Mouse (Mus musculus) kidney, postnatal 0 days (tissue): Measurements from ENCODE around the gene Asb6. TPM values are rescaled to one million over a fixed set of nuclear protein-coding genes. Genes with fewer than 3 reads are reported as not detected.

Experiments used
- ATAC-seq: fragments of 200-750 bp; cut with Nextera tagmentation; replicated peaks from 2 replicates; pipeline ENCODE4 v1.8.0; 2017; ENCODE audit warnings: low read depth, moderate number of reproducible peaks, moderate TSS enrichment, moderate library complexity; ENCODE audit not compliant: low FRiP score
- DNase-seq: peaks from one replicate; pipeline ENCODE4 v3.0.0-alpha.2; 2016; ENCODE audit warnings: low spot score
- H3K27ac ChIP-seq: fragments of 300-500 bp; sonication (generic); 2 replicates; pipeline ENCODE4 v1.5.1; 2014; ENCODE audit warnings: mild to moderate bottlenecking
- H3K27me3 ChIP-seq: fragments of 300-500 bp; sonication (generic); 2 replicates; pipeline ENCODE4 v1.6.1; 2014; ENCODE audit warnings: low read length, mixed read lengths; ENCODE audit not compliant: insufficient read depth
- H3K36me3 ChIP-seq: fragments of 300-500 bp; sonication (generic); 2 replicates; pipeline ENCODE4 v1.6.1; 2014; ENCODE audit warnings: low read length, mixed read lengths; ENCODE audit not compliant: insufficient read depth
- H3K4me1 ChIP-seq: fragments of 300-500 bp; sonication (generic); replicated peaks from 2 replicates; pipeline ENCODE4 v1.6.1; 2014; ENCODE audit warnings: antibody characterized with exemption, low read length, mixed read lengths; ENCODE audit not compliant: insufficient read depth
- H3K4me2 ChIP-seq: fragments of 300-500 bp; sonication (generic); 2 replicates; pipeline ENCODE4 v1.6.1; 2014; ENCODE audit warnings: mild to moderate bottlenecking, low read length, moderate library complexity, mixed read lengths
- H3K4me3 ChIP-seq: fragments of 300-500 bp; sonication (generic); replicated peaks from 2 replicates; pipeline ENCODE4 v1.5.1; 2014; ENCODE audit warnings: low read depth, low read length
- H3K9ac ChIP-seq: fragments of 300-500 bp; sonication (generic); 2 replicates; pipeline ENCODE4 v1.6.1; 2014; ENCODE audit warnings: low read depth, low read length
- H3K9me3 ChIP-seq: fragments of 300-500 bp; sonication (generic); replicated peaks from 2 replicates; pipeline ENCODE4 v1.6.1; 2016; ENCODE audit warnings: low read length, inconsistent platforms, mixed read lengths
- CTCF ChIP-seq: IDR thresholded peaks from 2 replicates; pipeline ENCODE4 v1.5.1; 2016; ENCODE audit warnings: antibody characterized with exemption, low read depth, mild to moderate bottlenecking, moderate library complexity
- WGBS: fragments of 180-500 bp; shearing (Covaris S2); extraction: QIAGEN DNeasy Blood & Tissue Kit; methylation state at CpG from one replicate; pipeline ENCODE4 v1.1.7; 2014; 5-methylcytosine and 5-hydroxymethylcytosine counted together
- polyA plus RNA-seq: library from polyadenylated mRNA; unstranded; fragments of >200 nt; fragmentation: Nextera tagmentation; extraction: Ambion mirVana; gene quantifications from 2 replicates; pipeline ENCODE4 v1.2.1, GENCODE M21; 2015

Asb6 gene
- polyA plus RNA-seq, 1 experiment from 2014 or later, result 26.1 TPM

- H3K4me3 ChIP-seq, result no peak overlapping the region
- H3K36me3 ChIP-seq, result no peaks in the 10 kb centered on the region
- DNase-seq, result no peak
- 72% methylated on average over 7 of the region's 7 CpGs for WGBS
- ATAC-seq, result no peak
- no peaks in the 10 kb centered on the region for H3K9me3 ChIP-seq
- no peaks in the 10 kb centered on the region for H3K27me3 ChIP-seq
- peaks cover 9% of the 10 kb centered on the region; the same call in 1 of the 2 replicates for H3K4me1 ChIP-seq
- peak overlapping the region; percentile 55 for H3K4me2 ChIP-seq
- no peak overlapping the region for H3K27ac ChIP-seq
- no peak for TF ChIP-seq CTCF
- 0 out of 2 replicates have a peak overlapping the region, but pooled peaks have one; percentile 23 for H3K9ac ChIP-seq
These were observed 34.8 kb downstream of the Asb6 start for GRCm38 (mm10) chr2:30795271-30795888.

GRCm38 (mm10) chr2:30794179-30795108, 35.7 kb downstream of the Asb6 start:
- DNase-seq, result peak; percentile 96
- H3K4me2 ChIP-seq, result peak overlapping the region; percentile 55
- no peaks in the 10 kb centered on the region for H3K27me3 ChIP-seq
- peak; percentile 88 for TF ChIP-seq CTCF
- H3K4me1 ChIP-seq, result peaks cover 9% of the 10 kb centered on the region; the same call in 1 of the 2 replicates
- H3K36me3 ChIP-seq, result no peaks in the 10 kb centered on the region
- H3K9me3 ChIP-seq, result no peaks in the 10 kb centered on the region
- WGBS, result 6% methylated on average over 48 of the region's 48 CpGs
- peak overlapping the region; percentile 24; the same call in 1 of the 2 replicates for H3K4me3 ChIP-seq
- H3K27ac ChIP-seq, result peak overlapping the region; percentile 70
- ATAC-seq, result peak; percentile 66
- H3K9ac ChIP-seq, result peak overlapping the region; percentile 43; the same call in 1 of the 2 replicates

- Histone ChIP-seq H3K4me1 (peaks cover 9% of the 10 kb centered on the region; the same call in 1 of the 2 replicates), H3K36me3 (no peaks in the 10 kb centered on the region), H3K27me3 (no peaks in the 10 kb centered on the region), H3K27ac (0 out of 2 replicates have a peak overlapping the region, but pooled peaks have one; percentile 4), H3K4me2 (no peak overlapping the region), H3K9ac (no peak overlapping the region), H3K4me3 (no peak overlapping the region), H3K9me3 (no peaks in the 10 kb centered on the region)
- ATAC-seq (no peak), DNase-seq (no peak)
- 90% methylated on average over 7 of the region's 7 CpGs for WGBS
- TF ChIP-seq CTCF, result no peak
These were observed 38.1 kb downstream of the Asb6 start for GRCm38 (mm10) chr2:30792061-30792460.

GRCm38 (mm10) chr2:30787466-30787865, 42.7 kb downstream of the Asb6 start:
- H3K36me3 ChIP-seq, result no peaks in the 10 kb centered on the region
- H3K9ac ChIP-seq, result no peak overlapping the region
- TF ChIP-seq CTCF, result no peak
- H3K27ac ChIP-seq, result peak overlapping the region; percentile 68; the same call in 1 of the 2 replicates
- H3K27me3 ChIP-seq, result no peaks in the 10 kb centered on the region
- ATAC-seq (no peak), DNase-seq (no peak)
- WGBS, result 68% methylated on average over 4 of the region's 4 CpGs
- peaks cover 20% of the 10 kb centered on the region; the same call in 1 of the 2 replicates for H3K4me1 ChIP-seq
- no peaks in the 10 kb centered on the region for H3K9me3 ChIP-seq
- no peak overlapping the region for H3K4me2 ChIP-seq
- no peak overlapping the region for H3K4me3 ChIP-seq

- Histone ChIP-seq H3K9ac (peak overlapping the region; percentile 60), H3K9me3 (no peaks in the 10 kb centered on the region), H3K4me2 (peak overlapping the region; percentile 60), H3K4me1 (peaks cover 20% of the 10 kb centered on the region; the same call in 1 of the 2 replicates), H3K27me3 (no peaks in the 10 kb centered on the region), H3K36me3 (no peaks in the 10 kb centered on the region), H3K27ac (peak overlapping the region; percentile 92), H3K4me3 (peak overlapping the region; percentile 16; the same call in 1 of the 2 replicates)
- 5% methylated on average over 40 of the region's 40 CpGs for WGBS
- peak; percentile 82 for ATAC-seq
- peak; percentile 93 for DNase-seq
- peak; percentile 43 for TF ChIP-seq CTCF
These were observed 45.8 kb downstream of the Asb6 start for GRCm38 (mm10) chr2:30784078-30784994.
